Mouse (Mus musculus) mouse trophoblast stem cell (cell line): ENCODE measurements around the gene Rmnd1.
"Not testable (repeated sequence)": the region's sequence is repeated elsewhere in the genome, so short reads cannot be mapped to it uniquely, and the experiment has no call there.

Experiments used
- in situ Hi-C, 2 experiments: fragments of 300-500 bp; cut with MseI, MboI; formaldehyde crosslinking; loops; 2 replicates in 1 of 2; 3 replicates in 1 of 2; pipeline ENCODE4 v1.15.1; 2025

The Rmnd1 gene

GRCm38 (mm10) chr10:4432123-4432931 is at the start of gene Rmnd1, which contains the start of gene Armt1:
Gene Rmnd1 (minus strand): TSS chr10:4432388.
Gene Armt1 (plus strand): TSS chr10:4432467.
- in situ Hi-C loops: no loop called here

- in situ Hi-C loops: no loop called here
These were observed 49.5 kb upstream of the Rmnd1 start for GRCm38 (mm10) chr10:4481695-4482094.

DNA sequence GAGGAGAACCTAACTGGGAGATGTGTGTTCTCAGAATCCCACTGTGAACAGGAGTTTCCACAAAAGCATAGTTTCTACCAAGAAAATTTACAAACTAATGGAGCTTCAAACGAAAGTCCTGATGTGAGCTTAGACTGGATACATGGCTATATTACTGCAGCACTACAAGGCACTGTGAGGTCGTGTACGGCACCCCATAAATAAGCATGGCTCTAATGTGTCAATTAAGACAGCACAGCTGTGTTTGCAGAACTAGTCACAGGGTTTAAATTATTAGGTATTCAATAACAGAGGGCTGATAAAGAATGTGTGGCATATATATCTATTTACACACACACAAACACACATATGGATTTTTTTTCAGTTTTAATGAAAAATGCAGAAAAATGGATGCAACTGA is 48.7 kb upstream of the Rmnd1 start:
- in situ Hi-C loops: no loop called here

DNA sequence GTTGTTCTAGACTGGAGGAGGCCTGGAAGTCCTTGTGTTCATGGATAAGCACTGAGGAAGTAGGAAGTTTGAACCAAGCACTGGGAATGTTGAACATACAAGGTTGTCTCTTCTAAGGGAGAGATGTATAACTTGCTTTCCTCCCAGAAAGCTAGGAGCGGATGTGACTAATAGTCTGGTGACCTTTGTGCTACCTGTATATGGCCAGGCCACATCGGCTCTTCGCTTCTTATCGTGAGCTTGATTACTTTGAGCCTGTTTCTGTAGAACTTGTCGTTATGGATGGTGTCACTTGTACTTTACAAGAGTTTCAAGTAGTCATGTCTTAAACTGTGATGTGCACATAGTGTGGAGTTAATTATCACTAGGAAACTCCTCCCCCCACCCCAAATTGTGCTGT is 44.4 kb upstream of the Rmnd1 start:
- in situ Hi-C loops: no loop called here

DNA sequence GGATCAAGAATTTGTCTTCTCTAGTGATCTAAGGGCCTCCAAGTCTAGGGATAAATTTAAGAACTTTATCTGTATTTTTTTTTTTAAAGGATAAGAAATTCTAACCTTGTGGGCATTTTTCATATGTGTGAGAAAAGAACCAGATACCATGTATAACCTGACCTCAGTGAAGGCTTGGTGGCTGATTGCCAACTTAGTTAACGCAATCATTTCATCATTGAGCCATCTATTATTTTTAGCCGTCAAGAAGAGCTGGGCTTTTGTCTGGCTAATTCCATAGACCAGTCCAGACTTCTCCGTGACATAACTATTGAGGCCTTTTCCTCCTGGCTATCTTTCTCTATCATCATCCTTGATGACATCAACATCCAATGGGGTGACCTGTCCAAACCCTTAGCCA is 43.2 kb upstream of the Rmnd1 start:
- in situ Hi-C loops: no loop called here

DNA sequence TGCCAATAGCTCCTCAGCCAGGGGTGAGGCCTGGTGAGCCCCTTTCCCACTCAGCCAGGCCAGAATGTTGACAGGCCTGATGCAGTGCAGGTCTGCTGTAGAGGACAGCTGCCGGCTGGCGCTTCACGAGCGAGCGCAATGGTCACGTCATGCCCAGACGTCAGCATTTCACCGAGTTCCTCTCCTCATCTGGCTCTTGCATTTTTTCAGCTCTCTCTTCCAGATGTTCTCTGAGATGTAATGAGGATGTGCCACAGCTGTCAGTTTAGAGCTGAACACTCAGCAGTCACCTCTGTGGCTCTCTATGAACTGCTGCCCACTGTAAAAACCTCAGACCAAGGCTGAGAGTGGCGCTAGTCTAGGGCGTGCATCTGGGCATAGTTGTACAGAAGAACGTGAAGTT is 41.4 kb upstream of the Rmnd1 start:
- in situ Hi-C loops: no loop called here

GRCm38 (mm10) chr10:4469406-4469805 is 37.2 kb upstream of the Rmnd1 start:
- in situ Hi-C loops: no loop called here

DNA sequence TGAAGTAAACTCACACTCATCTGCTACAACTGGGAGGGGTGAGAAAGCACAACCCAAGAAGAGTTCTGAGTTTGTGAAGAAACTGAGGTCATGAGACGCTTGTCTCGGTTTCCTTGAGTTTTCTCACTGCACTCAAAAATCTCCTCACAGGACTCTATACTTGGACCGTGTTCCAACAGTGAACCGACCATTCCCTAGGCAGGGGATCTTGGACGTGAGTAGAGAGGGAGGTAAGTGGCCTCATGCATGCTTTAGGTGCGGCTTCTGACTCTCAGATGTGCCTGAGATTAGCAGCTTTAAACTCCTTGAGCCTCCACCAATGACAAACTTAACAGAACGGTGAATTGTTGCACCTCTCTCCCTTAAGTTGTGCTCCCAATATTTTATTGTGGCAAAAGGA is 33.6 kb upstream of the Rmnd1 start:
- in situ Hi-C loops: no loop called here

- in situ Hi-C loops: no loop called here
These were observed 28.0 kb upstream of the Rmnd1 start for GRCm38 (mm10) chr10:4460201-4460600.

GRCm38 (mm10) chr10:4456409-4456808 is 24.2 kb upstream of the Rmnd1 start:
- in situ Hi-C loops: no loop called here

DNA sequence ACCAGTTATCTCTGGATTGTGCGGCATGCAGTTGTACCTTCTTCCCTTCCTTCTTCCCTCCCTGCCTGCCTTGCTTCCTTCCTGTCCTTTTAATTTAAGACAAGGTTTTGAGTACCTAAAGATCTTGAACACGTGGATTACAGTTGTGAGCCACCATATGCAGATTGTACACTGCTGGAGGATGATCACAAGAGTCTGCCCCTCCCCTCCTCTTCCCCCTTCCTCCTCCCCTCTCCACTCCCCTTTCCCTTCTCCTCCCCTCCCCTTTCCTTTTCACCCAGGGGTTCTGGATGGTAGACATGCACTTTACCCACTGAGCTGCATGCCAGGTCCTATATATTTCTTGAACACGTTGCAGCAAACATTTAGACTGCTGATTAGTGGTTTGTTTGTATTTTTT is 3.2 kb upstream of the Rmnd1 start:
- in situ Hi-C loops: no loop called here

DNA sequence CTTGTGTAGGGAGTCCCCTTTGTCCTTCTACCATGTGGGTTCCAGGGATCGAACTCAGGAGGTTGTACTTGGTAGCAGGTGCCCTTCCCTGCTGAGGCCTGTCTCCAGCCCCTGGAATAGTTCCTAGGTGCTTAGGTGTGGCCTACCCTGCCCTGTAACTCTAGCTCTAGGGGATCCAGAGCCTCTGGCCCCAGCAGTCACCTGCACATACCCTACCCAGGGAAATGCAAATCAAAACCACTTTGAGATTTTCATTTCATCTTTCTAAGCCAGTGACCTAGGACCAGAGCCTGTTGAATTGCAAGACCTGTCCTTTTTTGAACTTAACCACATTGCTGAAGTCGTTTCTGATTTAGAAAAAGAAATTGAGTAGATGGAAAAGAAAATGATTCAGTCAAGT is 1.7 kb upstream of the Rmnd1 start:
- in situ Hi-C loops: not testable (repeated sequence)

- in situ Hi-C loops: no loop called here
These were observed 988 bp upstream of the Rmnd1 start for GRCm38 (mm10) chr10:4432996-4433755.

- in situ Hi-C loops: no loop called here
These were observed 454 bp downstream of the Rmnd1 start for GRCm38 (mm10) chr10:4431746-4432122.

DNA sequence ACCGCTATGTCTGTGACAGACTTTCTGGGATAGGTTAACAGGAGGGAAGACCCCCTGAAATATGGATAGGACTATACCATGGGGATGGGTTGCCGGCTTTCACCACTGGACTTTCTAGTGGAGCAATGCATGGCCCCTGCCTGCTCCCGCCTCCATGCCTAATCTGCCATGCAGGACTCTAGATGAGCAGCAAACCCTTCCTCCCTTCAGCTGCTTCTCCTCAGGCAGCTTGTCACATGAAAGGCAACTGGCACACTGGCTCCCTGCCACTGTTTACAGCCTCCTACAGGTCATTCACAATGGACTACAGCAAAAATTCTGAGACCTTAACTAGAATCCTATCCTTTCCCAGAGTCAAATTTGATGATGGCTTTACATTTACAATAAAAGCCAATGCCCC is 1.4 kb downstream of the Rmnd1 start:
- in situ Hi-C loops: no loop called here

GRCm38 (mm10) chr10:4430399-4430798 is 1.8 kb downstream of the Rmnd1 start:
- in situ Hi-C loops: no loop called here

GRCm38 (mm10) chr10:4425245-4425644 is 6.9 kb downstream of the Rmnd1 start:
- in situ Hi-C loops: no loop called here

DNA sequence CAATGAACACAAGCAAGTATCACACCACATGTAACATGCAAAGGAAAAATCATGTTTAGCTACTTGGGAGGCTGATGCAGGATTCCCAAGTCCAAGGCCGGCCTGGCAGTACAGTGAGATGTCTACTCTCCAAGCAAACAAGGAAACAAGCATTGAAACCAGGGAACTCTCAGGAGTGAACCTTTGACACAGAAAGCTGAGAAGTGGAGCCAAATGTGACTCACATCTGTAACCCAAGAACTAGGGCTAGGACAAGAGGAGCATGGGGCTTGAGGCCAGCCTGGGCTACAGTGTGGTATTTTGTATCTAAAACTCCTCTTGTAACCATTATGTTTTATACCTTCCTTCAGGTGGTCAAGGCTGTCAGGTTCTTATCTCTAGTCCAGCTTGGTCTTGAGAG is 25.0 kb downstream of the Rmnd1 start:
- in situ Hi-C loops: loop anchor here (25.0 kb wide), 1 partner anchor 755 kb away; no protein-coding TSS in a partner anchor

- in situ Hi-C loops: loop anchor here (25.0 kb wide), 1 partner anchor 757 kb away; no protein-coding TSS in a partner anchor
These were observed 26.7 kb downstream of the Rmnd1 start for GRCm38 (mm10) chr10:4405511-4405910.

- in situ Hi-C loops: loop anchor here (25.0 kb wide), 1 partner anchor 757 kb away; no protein-coding TSS in a partner anchor
These were observed 27.2 kb downstream of the Rmnd1 start for GRCm38 (mm10) chr10:4404895-4405491.

GRCm38 (mm10) chr10:4398058-4398457 is 34.1 kb downstream of the Rmnd1 start:
- in situ Hi-C loops: no loop called here

GRCm38 (mm10) chr10:4395321-4395720 is 36.9 kb downstream of the Rmnd1 start:
- in situ Hi-C loops: no loop called here
